Mouse (Mus musculus): ENCODE measurements at regions not wholly inside any gene's neighbourhood (a gene's known extent, or its start where the extent isn't known, plus 50 kb on each side); places are given as distances from the start of the nearest gene placed in this dataset.
A peak's percentile ranks its signal among the peaks of the same experiment; 100 is the strongest.

- intact Hi-C loops (cut with DNase I), result no loop called here
- no peak for DNase-seq (ENCODE audit: extremely low spot score in 1 of 2, low spot score in 2 of 2)
- Histone ChIP-seq H3K27ac (no peak overlapping the region), H3K4me3 (no peak overlapping the region)
- TF ChIP-seq CTCF (IDR thresholded peaks at IDR 0.05), result no peak
Measured at GRCm38 (mm10) chr15:24906957-24907356, 506.6 kb downstream of the Basp1 start.

DNA sequence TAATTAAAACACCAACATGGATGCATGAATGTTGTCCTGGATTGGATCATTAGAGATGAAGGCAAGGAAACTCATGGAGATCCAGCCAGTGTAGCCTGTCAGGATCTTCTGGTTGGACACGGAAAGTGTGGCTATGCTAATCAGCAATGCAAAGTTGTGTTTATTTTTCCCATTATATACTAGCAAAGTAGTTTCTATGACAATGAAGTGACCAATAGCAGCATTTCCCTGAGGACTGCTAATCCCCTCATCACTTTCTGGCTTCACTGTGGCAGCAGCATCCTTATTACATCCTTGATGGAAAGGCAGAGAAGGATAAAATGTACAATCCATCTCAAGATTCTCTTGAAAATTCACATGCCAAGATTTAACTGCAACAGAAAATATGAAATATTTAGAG lies 534.7 kb downstream of the Basp1 start:
- no peak for TF ChIP-seq CTCF (IDR thresholded peaks at IDR 0.05)
- no peak overlapping the region for H3K27ac ChIP-seq

DNA sequence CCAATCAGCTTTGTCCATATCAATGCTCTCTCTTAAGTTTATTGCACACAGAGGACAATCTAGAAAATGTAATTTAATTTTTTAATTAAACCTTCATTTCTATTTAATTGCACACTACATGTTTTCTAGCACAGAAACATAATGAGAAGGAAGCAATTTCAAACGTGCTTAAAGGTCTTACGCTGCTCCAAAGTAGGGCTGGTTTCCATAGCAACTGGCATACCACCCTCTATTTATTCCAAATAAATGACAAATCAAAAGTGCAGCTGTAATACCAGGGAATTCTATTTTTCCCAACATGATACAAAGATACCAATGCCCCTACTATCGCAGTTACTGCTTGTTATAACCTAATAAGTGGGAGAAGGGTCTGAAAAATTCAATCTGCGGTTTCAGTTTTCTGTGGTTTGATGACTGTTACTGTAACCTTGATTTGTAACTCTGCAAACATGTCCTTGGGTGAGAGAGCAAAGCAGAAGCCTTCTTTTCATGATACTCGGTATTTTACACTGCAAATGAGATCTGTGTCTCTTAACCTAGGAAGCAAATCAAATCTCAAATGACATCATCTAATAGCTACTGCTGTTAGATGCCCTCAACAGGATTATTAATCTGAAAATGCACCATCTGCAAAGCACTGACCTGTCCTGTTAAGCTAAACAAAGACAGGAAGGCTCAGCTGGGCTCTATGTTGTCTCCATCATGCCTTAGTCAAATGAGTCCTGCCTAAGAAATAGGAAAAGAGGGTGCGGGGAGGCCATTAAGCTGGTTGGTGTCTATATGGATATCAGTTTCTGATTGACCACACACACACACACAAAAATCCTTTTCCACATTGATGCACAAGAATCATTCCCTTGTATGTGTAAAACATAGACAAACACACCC lies 535.6 kb downstream of the Basp1 start:
- no peak for DNase-seq (ENCODE audit: extremely low spot score in 1 of 2, low spot score in 2 of 2)
- no peak for TF ChIP-seq CTCF (IDR thresholded peaks at IDR 0.05)
- H3K4me3 ChIP-seq, result no peak overlapping the region
- H3K27ac ChIP-seq, result no peak overlapping the region
- intact Hi-C loops (cut with DNase I), result no loop called here

More for the DNA sequence above, 534.7 kb downstream of the Basp1 start:
- DNase-seq (ENCODE audit: extremely low spot score in 1 of 2, low spot score in 2 of 2), result no peak
- intact Hi-C loops (cut with DNase I), result no loop called here
- H3K4me3 ChIP-seq, result no peak overlapping the region

GRCm38 (mm10) chr15:24876157-24876731 lies 537.3 kb downstream of the Basp1 start:
- Histone ChIP-seq H3K27ac (no peak overlapping the region), H3K4me3 (no peak overlapping the region)
- intact Hi-C loops (cut with DNase I), result no loop called here
- no peak for TF ChIP-seq CTCF (IDR thresholded peaks at IDR 0.05)
- no peak for DNase-seq (ENCODE audit: extremely low spot score in 1 of 2, low spot score in 2 of 2)

DNA sequence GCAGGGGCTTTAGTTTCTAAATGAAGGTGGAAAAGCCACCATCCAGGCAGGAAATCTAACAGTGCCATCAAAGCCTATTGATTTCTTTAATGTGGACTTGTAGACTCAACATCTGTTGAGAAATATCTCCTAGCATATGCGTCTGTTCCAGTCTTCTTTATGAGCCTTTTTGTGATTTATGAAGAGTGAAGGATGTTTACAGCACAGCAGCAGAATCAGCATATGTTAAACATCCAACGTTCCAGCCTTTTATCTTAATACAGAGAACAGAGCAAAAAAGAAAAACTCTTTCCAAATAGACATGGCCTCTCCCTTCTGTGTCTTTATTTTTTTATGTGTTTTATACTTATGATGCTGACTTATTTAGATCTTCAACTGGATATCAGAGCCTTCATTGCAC lies 573.3 kb downstream of the Basp1 start:
- TF ChIP-seq CTCF (IDR thresholded peaks at IDR 0.05), result no peak
- intact Hi-C loops (cut with DNase I), result no loop called here
- DNase-seq (ENCODE audit: extremely low spot score in 1 of 2, low spot score in 2 of 2), result no peak
- Histone ChIP-seq H3K27ac (no peak overlapping the region), H3K4me3 (no peak overlapping the region)

DNA sequence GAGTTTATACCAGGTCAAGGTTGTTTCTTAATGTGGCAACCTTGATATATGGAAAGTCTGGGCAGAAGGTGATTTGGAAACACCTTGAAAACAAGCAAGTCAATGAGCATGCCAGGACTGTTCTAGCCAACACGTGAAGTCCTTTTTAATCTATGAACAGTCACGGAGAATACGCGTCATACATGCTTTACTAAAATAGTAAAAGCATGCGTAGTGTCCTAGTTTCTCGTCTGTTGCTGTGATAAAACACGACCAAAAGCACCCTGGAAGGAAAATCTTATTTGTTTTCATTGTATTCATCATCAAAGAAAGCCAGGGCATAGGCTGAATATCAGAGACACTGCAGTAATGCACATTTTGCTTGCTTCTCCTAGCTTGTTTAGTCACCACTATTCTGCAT lies 575.2 kb downstream of the Basp1 start:
- Histone ChIP-seq H3K27ac (peak overlapping the region; percentile 32; the same call in 1 of the 2 replicates), H3K4me3 (no peak overlapping the region)
- intact Hi-C loops (cut with DNase I), result no loop called here
- no peak for TF ChIP-seq CTCF (IDR thresholded peaks at IDR 0.05)
- no peak for DNase-seq (ENCODE audit: extremely low spot score in 1 of 2, low spot score in 2 of 2)

DNA sequence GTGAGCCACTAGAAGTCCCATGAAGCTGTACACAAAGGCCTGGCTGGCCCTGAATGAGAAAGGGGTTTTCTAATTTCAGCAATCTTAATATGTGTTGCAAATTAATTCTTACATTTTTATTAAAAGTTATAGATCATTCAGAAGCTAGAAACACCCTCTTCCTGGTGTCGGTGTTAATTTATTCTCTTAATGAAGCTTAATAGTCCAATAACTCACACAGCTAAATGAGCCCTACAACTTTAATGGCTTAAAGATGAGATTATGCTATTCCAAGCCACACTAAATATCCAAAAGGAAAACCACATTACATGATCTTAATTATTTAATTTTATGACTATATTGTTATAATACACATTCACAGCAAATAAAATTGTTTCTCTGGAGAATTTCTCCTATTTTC lies 585.7 kb downstream of the Basp1 start:
- H3K4me3 ChIP-seq, result no peak overlapping the region
- no peak for TF ChIP-seq CTCF (IDR thresholded peaks at IDR 0.05)
- intact Hi-C loops (cut with DNase I), result no loop called here
- no peak overlapping the region for H3K27ac ChIP-seq
- DNase-seq (ENCODE audit: extremely low spot score in 1 of 2, low spot score in 2 of 2), result no peak

DNA sequence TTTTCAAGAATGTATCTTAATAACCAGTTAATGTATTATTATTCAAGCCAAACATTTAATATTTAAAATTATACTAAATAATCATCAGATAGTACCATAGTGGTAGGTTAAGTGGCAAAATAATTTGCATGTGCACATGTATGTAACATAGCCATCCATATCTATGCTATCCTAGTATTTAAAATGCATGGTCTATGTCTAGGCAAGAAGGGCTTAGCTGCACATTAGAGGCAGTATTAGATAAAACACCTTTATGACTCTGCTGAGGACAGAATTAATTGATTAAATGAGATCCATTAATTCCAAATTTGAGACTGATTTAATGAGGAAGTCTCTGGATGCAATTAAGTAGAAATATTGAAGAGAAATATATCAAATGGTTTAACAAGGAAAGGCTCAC lies 586.3 kb downstream of the Basp1 start:
- TF ChIP-seq CTCF (IDR thresholded peaks at IDR 0.05), result no peak
- intact Hi-C loops (cut with DNase I), result no loop called here
- DNase-seq (ENCODE audit: extremely low spot score in 1 of 2, low spot score in 2 of 2), result no peak
- Histone ChIP-seq H3K4me3 (no peak overlapping the region), H3K27ac (no peak overlapping the region)

DNA sequence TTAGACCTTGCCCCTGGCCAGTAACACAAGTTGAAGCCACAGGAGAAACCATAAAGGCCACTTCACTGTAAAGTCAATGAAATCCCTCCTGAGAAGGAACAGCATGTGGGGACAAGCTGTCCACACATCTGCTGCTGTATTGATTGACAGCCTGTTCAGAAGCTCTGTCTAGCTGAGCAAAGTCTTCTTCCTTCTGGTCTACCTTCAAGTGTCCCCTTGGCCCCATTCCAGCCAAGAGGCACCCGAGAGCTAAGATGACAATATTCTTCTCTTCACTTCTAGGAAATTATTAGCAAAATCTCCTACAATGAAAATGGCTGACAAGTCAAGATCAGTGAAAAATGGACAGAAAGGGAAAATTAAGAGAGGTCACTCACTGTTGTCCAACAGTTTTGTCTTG lies 616.7 kb downstream of the Basp1 start:
- Histone ChIP-seq H3K27ac (no peak overlapping the region), H3K4me3 (no peak overlapping the region)
- TF ChIP-seq CTCF (IDR thresholded peaks at IDR 0.05), result no peak
- DNase-seq (ENCODE audit: extremely low spot score in 1 of 2, low spot score in 2 of 2), result no peak
- intact Hi-C loops (cut with DNase I), result no loop called here

DNA sequence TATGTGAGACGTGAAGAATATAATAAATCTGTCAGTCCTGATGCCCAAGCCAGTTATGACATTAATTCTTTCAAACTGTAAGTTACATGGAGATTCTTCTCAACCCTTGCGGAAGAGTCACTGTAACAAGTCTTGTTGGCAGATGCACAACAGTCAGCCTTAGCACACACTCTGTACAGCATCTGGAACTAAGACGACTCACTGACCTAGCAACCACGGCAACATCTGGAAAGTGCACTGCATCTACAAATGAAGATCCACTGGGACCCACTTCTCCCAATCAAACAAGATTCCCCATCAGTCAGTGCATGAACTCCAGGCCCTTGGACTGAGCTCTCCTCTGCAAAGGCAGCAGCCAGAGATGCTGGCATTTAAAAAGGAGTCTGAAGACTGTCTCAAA lies 620.2 kb downstream of the Basp1 start:
- intact Hi-C loops (cut with DNase I), result no loop called here
- Histone ChIP-seq H3K4me3 (no peak overlapping the region), H3K27ac (no peak overlapping the region)
- no peak for TF ChIP-seq CTCF (IDR thresholded peaks at IDR 0.05)
- no peak for DNase-seq (ENCODE audit: extremely low spot score in 1 of 2, low spot score in 2 of 2)

GRCm38 (mm10) chr15:24786336-24786735 lies 627.2 kb downstream of the Basp1 start:
- H3K27ac ChIP-seq, result no peak overlapping the region
- intact Hi-C loops (cut with DNase I), result no loop called here

DNA sequence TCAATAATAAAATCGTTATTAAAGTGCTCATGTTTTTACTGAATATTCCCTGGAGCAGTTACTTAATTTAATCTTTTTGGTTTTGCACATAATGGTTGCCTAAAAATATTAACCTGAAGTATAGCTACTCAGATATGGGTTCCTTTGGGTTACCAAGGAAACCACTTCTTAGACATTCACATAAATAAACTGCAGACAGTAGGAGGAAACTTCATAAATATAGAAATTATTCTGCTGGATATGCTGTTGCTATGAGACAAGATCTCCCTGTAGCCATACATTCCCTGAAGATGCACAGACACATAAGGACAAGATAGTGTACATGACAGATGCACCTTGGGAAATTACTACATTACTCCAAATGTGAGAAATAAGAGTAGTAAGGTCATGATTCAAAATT lies 635.3 kb downstream of the Basp1 start:
- intact Hi-C loops (cut with DNase I), result no loop called here
- H3K4me3 ChIP-seq, result no peak overlapping the region
- DNase-seq (ENCODE audit: extremely low spot score in 1 of 2, low spot score in 2 of 2), result no peak
- TF ChIP-seq CTCF (IDR thresholded peaks at IDR 0.05), result no peak
- peak overlapping the region; percentile 4; the same call in 1 of the 2 replicates for H3K27ac ChIP-seq

More at GRCm38 (mm10) chr15:24786336-24786735, 627.2 kb downstream of the Basp1 start:
- TF ChIP-seq CTCF (IDR thresholded peaks at IDR 0.05), result no peak
- no peak for DNase-seq (ENCODE audit: extremely low spot score in 1 of 2, low spot score in 2 of 2)
- H3K4me3 ChIP-seq, result no peak overlapping the region
